Mouse (Mus musculus) erythroid progenitor cell, adult 5-6 weeks (primary cell): ENCODE results near the gene Ctu2. TPM values are rescaled to one million over a fixed set of nuclear protein-coding genes. Genes with fewer than 3 reads are reported as not detected.
A peak's percentile ranks its signal among the peaks of the same experiment; 100 is the strongest.

Source experiments
- ATAC-seq: replicated peaks from 2 replicates; pipeline ENCODE4 v1.8.0; 2016; ENCODE audit warnings: moderate number of reproducible peaks, mild to moderate bottlenecking, moderate TSS enrichment, inconsistent platforms; ENCODE audit not compliant: poor library complexity, low FRiP score, severe bottlenecking
- total RNA-seq, 2 experiments: library from RNA; stranded (forward) in 1 of 2; stranded (reverse) in 1 of 2; fragments of 150-400 nt in 1 of 2; fragments of 186-747, 209-891 nt in 1 of 2; gene quantifications; 2 replicates each; pipeline versions ENCODE4 v1.2.3 to v1.2.4; 2015 to 2017; ENCODE audit warnings: low replicate concordance in 2 of 2

Ctu2 gene
- total RNA-seq, 2 experiments from 2014 or later, result 0.23 to 7.1 TPM

DNA sequence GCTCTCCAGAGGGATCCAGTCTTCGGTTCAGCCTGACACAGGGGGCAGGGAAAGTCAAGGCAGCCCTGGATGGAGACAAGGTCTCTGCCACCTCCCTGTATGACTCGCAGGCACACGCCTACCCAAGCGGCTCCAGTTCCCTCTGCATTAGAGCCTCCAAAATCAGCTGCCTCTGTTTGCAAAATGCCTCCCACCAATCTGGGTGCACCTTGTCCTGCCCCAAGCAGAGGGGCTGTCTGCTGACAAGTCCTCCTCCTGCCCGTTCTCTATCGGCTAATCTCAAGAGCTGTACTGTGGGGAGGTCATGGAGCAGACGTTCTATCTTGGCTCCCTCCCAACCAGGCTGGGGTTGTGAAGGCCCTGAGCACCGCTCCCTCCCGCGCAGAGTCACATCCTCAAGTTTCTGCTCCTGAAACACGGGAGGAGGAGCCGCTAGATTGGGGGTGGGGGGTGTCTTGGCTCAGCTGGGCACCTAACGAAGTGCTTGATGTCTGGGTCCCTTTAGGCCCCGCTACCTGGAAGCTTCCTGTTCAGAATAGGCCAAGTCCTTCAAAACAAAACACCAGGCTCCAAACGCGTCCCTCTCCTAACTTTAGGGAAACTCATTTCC, 887 bp upstream of the Ctu2 start:
- peak; percentile 58 for ATAC-seq

GRCm38 (mm10) chr8:122482448-122482847, 6.5 kb downstream of the Ctu2 start:
- ATAC-seq, result no peak

DNA sequence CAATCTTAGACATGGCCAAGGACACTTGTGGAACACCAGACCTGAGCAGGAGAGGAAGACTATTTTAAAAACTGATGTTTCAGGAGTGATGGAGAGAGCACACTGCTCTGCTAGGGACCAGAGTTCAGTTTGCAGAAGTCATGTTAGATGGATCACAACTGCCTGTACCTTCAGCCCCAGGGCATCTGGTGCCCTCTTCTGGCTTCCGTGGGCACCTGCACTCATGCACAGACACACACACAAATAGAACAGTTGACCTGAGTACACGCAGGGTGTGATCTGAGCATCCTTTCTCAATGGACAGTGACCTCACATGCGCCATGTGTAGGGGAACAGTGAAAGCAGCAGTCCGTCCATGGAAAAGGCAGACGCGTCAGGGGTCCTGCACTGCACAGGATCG, 7.9 kb downstream of the Ctu2 start:
- ATAC-seq, result no peak

DNA sequence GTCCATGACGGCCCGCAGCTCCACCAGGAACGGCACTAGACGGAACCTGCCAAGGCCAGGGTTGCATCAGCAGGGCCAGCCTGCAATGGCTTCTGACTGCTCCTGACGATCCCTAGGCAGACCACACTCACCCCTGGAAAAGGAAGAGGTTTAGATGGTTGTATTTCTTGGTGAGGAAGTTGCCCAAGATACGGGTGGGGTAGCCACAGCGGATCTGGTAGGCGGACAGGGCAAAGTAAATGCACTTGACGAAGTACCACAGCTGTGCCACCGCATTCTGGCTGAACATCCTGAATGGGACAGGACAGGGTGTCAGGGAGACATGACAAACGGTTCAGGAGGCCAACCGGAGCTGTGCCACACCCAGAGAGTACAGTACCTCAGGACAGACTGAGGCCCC, 8.9 kb downstream of the Ctu2 start:
- no peak for ATAC-seq

- ATAC-seq, result no peak
Measured at GRCm38 (mm10) chr8:122488387-122488786, 12.4 kb downstream of the Ctu2 start.

- no peak for ATAC-seq
Measured at GRCm38 (mm10) chr8:122497016-122497734, 21.2 kb downstream of the Ctu2 start.

DNA sequence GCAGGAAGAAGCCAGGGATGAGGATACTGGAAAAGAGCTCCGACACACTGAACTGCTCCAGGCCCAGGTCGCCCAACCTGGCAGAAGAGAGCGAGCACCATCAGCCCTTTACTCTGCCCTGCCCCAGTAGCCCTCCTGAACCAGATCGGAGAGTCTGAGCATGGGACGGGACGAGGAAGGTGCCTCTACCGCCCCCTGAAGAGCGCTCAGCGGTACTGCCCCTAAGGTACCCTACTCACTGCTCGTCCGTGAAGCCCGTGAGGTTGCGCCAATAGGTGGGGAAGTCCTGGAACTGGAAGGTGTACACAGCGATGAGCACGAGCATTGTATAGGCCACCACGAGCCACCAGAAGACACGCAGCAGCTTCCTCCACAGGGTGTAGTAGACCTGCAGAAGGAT, 22.0 kb downstream of the Ctu2 start:
- ATAC-seq, result no peak

DNA sequence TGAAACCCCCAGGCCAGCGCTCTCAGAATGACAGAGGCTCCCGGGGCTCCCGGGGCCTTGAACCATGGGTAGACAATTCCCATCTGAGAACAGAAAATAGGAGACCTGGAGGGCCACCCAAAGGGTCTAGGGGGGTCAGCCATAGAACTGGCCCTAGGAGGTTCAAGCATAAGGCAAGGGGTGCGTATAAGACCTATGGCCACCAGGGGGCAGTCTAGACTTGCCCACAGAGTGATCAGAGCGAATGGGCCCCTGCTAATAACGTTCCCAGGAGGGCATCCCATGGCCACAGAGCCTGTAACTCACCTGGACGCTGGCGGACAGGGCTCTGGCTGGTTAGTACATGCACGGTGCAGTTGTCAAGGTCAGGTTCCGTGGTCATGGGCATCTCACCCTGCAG, 24.9 kb downstream of the Ctu2 start:
- ATAC-seq, result peak; percentile 85

GRCm38 (mm10) chr8:122511552-122511951, 35.6 kb downstream of the Ctu2 start:
- ATAC-seq, result no peak

GRCm38 (mm10) chr8:122512392-122512791, 36.4 kb downstream of the Ctu2 start:
- ATAC-seq, result no peak

- no peak for ATAC-seq
Measured at GRCm38 (mm10) chr8:122515699-122516098, 39.8 kb downstream of the Ctu2 start.

GRCm38 (mm10) chr8:122517541-122518190, 41.7 kb downstream of the Ctu2 start:
- ATAC-seq, result no peak

- ATAC-seq, result no peak
Measured at GRCm38 (mm10) chr8:122520611-122521010, 44.7 kb downstream of the Ctu2 start.

DNA sequence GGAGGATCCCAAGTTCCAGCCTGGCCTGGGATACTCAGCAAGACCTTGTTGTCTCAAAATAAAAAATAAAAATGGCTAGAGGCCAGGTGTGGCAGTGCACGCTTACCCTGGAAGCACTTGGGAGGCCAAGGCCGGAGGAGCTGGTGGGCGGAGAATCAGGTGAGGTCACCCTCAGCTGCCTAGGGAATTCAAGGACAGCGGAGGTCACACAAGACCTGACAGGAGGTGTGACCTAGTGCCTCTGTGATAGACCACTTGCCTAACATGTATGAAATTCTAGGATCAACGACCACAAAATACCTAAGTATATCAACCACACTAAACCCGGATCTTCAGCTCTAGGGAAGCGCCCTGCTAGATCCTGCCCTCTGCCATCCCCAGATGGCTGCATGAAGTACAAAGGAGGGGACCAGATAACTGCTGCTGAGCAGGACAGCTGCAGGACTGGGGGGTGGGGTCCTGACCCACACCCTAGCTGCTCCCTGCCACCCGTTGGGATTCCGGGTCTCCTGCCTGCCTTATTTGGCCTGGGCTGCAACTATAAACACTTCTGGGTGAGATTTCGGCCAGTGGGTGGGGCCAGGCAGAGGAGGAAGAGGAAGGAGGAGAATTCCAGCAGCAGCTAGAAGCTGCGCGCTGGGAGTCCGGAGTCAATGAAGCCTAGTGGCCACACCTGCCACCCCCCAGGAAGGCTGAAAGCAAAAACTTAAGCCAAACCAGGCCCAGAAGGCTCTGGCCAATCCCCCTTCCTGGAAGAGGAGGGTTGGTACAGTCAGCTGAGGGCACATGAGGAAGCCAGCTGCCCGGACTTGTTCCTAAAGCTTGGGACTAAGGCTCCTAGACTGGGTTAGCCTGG, 47.1 kb downstream of the Ctu2 start:
- ATAC-seq, result no peak

DNA sequence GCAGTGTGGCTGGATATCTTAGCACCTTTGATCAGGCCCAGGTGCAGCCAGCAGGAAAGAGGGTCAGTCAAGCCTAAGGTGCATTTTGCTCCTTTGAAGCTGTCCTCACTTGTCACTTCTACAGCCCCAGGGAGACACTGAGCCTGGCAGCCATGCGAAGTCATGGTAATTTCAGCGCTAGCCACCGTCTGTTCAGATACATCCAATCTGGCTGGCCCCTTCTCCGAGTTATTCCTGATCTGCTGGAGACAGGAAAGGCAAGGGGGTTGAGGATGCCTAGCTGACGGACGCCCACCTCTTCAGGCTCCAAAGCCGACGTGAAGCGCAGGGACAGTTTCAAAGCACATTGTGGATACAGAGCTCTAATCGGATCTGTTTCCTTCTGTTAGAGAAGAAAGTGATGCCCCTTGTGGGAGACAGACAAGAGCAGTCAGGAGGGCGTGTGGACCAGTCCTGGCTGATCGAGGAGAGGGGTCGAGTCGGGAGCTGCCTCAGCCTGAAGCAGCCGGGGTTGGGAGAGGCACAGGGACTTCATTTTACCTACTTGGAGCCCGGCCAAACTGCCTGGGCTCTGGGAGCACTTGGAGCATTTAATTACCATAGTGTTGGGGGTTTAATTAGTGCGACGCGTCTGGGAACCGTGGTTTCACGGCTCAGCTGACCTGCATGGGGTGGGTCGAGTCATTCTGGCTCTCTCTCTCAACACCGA, 47.9 kb downstream of the Ctu2 start:
- ATAC-seq, result no peak

DNA sequence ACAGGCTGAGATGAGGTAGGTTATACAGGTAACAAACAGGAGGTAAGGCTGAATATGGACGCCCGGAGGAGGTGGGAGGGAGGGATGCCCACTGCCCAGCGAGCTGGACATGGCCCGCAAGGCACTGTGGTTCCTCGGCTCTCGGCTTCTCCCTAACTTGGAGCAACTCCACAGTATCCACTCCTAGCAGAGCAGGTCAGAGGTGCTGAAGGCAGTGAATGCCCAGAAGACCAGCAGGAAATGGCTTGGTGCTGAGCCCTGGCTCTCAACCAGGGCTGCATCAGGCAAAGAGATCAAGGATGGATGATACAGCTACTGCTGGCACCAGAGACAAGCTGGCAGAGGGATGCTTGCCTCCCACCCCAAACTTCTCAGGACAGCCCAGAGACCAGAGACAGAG, 48.6 kb downstream of the Ctu2 start:
- no peak for ATAC-seq

DNA sequence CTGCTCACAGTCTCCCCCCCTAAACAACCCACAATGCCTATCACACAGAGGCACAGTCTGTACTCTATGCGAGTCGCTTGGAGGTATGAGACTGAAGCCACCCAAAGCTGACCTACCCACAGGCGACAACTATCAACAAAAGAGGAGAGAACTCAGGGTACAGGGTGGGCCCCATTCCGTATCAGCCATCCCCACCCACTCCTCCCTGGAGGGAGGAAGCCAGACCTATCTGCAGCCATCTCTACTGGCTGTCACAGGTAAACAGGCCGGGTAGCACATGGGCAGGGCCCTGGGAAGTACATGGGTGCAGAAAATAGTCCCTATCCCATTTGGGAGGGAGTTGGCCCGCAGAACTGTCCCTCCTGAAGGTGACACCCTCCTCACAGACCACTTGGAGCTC, 49.1 kb downstream of the Ctu2 start:
- ATAC-seq, result 0 out of 2 replicates have a peak, but pooled peaks have one; percentile 7

DNA sequence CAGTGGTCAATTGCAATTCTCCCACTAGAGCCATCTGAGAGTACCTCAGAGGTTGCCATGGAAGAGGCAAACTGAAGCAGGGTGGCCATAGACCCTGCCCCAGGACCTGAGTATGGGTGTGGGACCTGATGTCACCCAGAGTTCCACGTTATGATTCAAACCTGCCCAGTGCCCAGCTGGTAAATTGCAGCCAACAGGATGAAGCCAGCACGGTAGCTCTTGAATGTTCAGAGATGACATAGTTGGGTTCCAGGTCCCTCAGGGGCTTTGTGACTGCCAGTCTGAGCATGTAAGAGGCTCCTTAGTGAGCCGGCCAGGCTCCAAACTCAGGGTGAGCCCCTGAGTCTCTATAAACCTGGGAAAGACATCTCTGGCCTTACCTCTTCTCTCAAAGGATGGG, 50.1 kb downstream of the Ctu2 start:
- ATAC-seq, result no peak

GRCm38 (mm10) chr8:122526526-122527170, 50.7 kb downstream of the Ctu2 start:
- no peak for ATAC-seq
